Mouse (Mus musculus) retina, embryonic 14.5 days (tissue): ENCODE data around the gene Olfr951.

Experiments
- DNase-seq: peaks from one replicate; pipeline ENCODE4 v3.0.0-alpha.2; 2015; ENCODE audit warnings: low spot score

Olfr951 gene

GRCm38 (mm10) chr9:39387110-39387509 lies at the start of gene Olfr951:
TSS of gene Olfr951 (plus strand) at chr9:39387410.
- DNase-seq, result no peak

GRCm38 (mm10) chr9:39427048-39427447 lies 39.8 kb downstream of the Olfr951 start, which contains the start of gene Olfr952:
TSS of gene Olfr952 (minus strand) at chr9:39427148.
- no peak for DNase-seq
